Mouse (Mus musculus) megakaryocyte, embryonic 14.5 days (primary cell): ENCODE data around the gene Gm4756.

Experiments used
- FLI1 ChIP-seq: IDR thresholded peaks from 2 replicates; pipeline ENCODE4 v1.6.1; 2012; ENCODE audit warnings: low read length, inconsistent platforms, mixed read lengths
- GATA1 ChIP-seq: IDR thresholded peaks from 3 replicates; pipeline ENCODE4 v1.6.1; 2012; ENCODE audit warnings: mixed read lengths, low read length, inconsistent platforms, borderline replicate concordance

GRCm38 (mm10) chr12:72532303-72532702 lies 117.2 kb downstream of the Gm4756 start:
- TF ChIP-seq FLI1 (no peak), GATA1 (no peak)
